Mouse (Mus musculus): ENCODE measurements around the gene Vmn2r65. TPM values are rescaled to one million over a fixed set of nuclear protein-coding genes. Genes with fewer than 3 reads are reported as not detected.

The Vmn2r65 gene
- not detected in 2 replicates for polyA plus RNA-seq (2015; fragmentation: Nextera tagmentation; extraction: Ambion mirVana)

DNA sequence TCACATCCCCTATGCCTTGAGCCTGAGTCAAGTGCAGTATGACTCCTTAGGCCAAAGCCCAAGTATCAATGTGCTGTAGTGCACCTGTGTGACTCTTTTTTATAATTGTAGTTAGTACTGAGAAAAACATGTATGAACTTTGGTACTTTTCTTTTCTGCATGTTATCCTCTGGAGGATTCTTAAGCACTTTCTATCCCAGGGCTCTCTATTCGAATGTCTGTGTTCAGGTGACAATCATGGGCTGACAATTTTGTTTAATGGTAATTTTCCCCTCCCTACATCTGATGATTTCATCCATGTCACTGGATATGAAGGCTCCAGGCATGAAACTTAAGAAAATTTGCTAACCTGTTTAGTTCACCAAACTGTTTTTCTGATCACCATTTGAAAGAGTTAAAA is at the start of gene Vmn2r65:
Gene Vmn2r65, minus strand, starts transcription at position 101 of the 400 bp plus-strand sequence.
- no peaks in the 10 kb centered on the region for H3K9me3 ChIP-seq
- H3K4me2 ChIP-seq: no peak within 1 kb of the TSS
- no peak within 1 kb of the TSS for H3K4me3 ChIP-seq
- no peaks in the 10 kb centered on the region for H3K4me1 ChIP-seq
- H3K36me3 ChIP-seq: no peaks in the 10 kb centered on the region
- H3K9ac ChIP-seq: no peak within 1 kb of the TSS
- WGBS: 44% methylated on average over 1 of the region's 1 CpGs
- no peak for ATAC-seq (ENCODE audit: insufficient number of reproducible peaks, insufficient read depth, low FRiP score, low TSS enrichment, low read depth)
- no peaks in the 10 kb centered on the region for H3K27me3 ChIP-seq
- no peak within 1 kb of the TSS for H3K27ac ChIP-seq

DNA sequence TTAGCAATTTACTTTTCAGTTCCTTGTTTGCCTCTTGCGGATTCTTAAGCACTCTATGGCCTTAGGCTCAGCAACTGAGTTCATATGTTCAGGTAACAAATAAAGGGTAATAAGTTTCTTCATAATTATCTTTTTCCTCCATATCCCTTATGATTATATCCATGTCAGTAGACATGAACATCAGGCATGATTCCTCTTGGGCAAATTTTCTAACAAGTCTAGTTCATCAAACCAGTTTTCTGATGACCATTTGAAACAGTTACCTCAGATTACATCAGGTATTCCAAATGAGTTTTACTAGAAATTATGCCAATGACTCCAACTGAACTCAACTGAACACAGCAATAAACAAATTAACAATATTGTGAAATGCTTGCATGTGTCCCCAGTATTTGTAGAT is 48.3 kb upstream of the Vmn2r65 start, which contains the start of gene Vmn2r66:
Gene Vmn2r66, minus strand, starts transcription at position 101 of the 400 bp plus-strand sequence.
- WGBS: 82% methylated on average over 1 of the region's 1 CpGs
- Histone ChIP-seq H3K27ac (no peak within 1 kb of the TSS), H3K4me3 (no peak within 1 kb of the TSS)

GRCm38 (mm10) chr7:84996694-84997093 is 32.8 kb upstream of the Vmn2r65 start:
- Histone ChIP-seq H3K27ac (no peak overlapping the region), H3K4me2 (no peak overlapping the region), H3K9ac (no peak overlapping the region), H3K27me3 (no peaks in the 10 kb centered on the region), H3K36me3 (no peaks in the 10 kb centered on the region), H3K4me1 (no peaks in the 10 kb centered on the region), H3K9me3 (no peaks in the 10 kb centered on the region), H3K4me3 (no peak overlapping the region)
- ATAC-seq (ENCODE audit: insufficient number of reproducible peaks, insufficient read depth, low FRiP score, low TSS enrichment, low read depth): no peak
- WGBS: 64% methylated on average over 2 of the region's 2 CpGs

More for the DNA sequence above, 48.3 kb upstream of the Vmn2r65 start, which contains the start of gene Vmn2r66:
- no peak for ATAC-seq (ENCODE audit: insufficient number of reproducible peaks, insufficient read depth, low FRiP score, low TSS enrichment, low read depth)
- H3K4me2 ChIP-seq: no peak within 1 kb of the TSS
- H3K36me3 ChIP-seq: no peaks in the 10 kb centered on the region
- H3K9me3 ChIP-seq: 0 out of 2 replicates have a peak, but pooled peaks cover 2% of the 10 kb centered on the region
- H3K9ac ChIP-seq: no peak within 1 kb of the TSS
- no peaks in the 10 kb centered on the region for H3K27me3 ChIP-seq
- no peaks in the 10 kb centered on the region for H3K4me1 ChIP-seq

Other genes starting within 250 kb of the Vmn2r65 start
- not detected in 2 replicates for gene Olfr291, start 110.6 kb downstream of the Vmn2r65 start, polyA plus RNA-seq (2015; fragmentation: Nextera tagmentation; extraction: Ambion mirVana)
- gene Vmn2r66, start 48.2 kb upstream of the Vmn2r65 start, polyA plus RNA-seq (2015; fragmentation: Nextera tagmentation; extraction: Ambion mirVana): not detected in 2 replicates
- gene Vmn2r67, start 191.9 kb upstream of the Vmn2r65 start, polyA plus RNA-seq (2015; fragmentation: Nextera tagmentation; extraction: Ambion mirVana): not detected in 2 replicates

Data from embryonic facial prominence, embryonic 13.5 days (tissue).